Mouse (Mus musculus): ENCODE measurements around the gene Mrps17.
"Not testable (repeated sequence)": the region's sequence is repeated elsewhere in the genome, so short reads cannot be mapped to it uniquely, and the experiment has no call there.

Mrps17 gene

GRCm38 (mm10) chr5:129715326-129715861 is at the start of gene Mrps17:
Mrps17 (plus strand) TSS chr5:129715497.
- peak; percentile 95 for DNase-seq (ENCODE audit: low spot score)

GRCm38 (mm10) chr5:129666271-129666909 is 48.9 kb upstream of the Mrps17 start:
- DNase-seq (ENCODE audit: low spot score), result no peak

GRCm38 (mm10) chr5:129667851-129668250 is 47.4 kb upstream of the Mrps17 start:
- no peak for DNase-seq (ENCODE audit: low spot score)

- no peak for DNase-seq (ENCODE audit: low spot score)
Measured at GRCm38 (mm10) chr5:129669453-129670035, 45.8 kb upstream of the Mrps17 start.

- peak; percentile 66 for DNase-seq (ENCODE audit: low spot score)
Measured at GRCm38 (mm10) chr5:129670036-129670458, 45.2 kb upstream of the Mrps17 start, which contains the start of gene Zfp11. Zfp11 (minus strand) TSS chr5:129670099.

GRCm38 (mm10) chr5:129685141-129685540 is 30.2 kb upstream of the Mrps17 start:
- not testable (repeated sequence) for DNase-seq (ENCODE audit: low spot score)

GRCm38 (mm10) chr5:129687621-129688020 is 27.7 kb upstream of the Mrps17 start:
- no peak for DNase-seq (ENCODE audit: low spot score)

DNA sequence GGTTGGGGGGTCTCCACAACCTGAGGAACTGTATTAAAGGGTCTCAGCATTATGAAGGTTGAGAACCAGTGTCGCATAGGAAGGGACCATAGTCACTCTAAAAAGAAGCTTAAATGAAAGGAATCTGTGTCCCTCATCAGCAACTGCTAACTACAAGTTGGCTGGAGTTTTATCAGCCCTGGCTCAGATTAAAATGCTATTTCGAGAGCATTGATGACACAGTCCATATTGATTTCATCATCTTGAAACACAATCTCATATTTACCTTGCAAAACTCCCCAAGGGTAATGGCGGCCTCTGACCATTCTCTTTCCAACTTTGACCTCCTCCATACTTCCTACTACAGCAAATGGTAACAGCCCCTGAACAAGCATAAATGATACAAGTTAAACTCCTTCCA is 24.8 kb upstream of the Mrps17 start:
- no peak for DNase-seq (ENCODE audit: low spot score)

DNA sequence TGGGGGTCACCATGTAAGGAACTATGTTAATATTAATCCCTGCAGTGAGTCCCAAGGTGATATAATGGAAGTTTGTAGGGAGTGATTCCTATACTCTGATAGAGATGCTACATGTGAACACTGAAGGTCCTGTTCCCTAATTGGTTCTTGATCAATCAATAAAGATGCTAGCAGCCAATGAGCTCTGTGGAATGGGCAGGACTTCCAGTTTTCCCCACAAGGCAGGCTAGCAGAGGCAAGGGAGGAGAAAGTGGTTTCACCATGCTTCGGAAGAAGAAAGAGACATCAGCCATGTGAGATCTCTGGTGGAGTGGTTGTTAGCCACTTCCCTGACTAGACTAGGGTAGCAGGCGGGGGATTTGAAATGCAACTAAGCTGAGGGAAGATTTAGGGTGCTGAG is 14.8 kb upstream of the Mrps17 start:
- DNase-seq (ENCODE audit: low spot score), result no peak

DNA sequence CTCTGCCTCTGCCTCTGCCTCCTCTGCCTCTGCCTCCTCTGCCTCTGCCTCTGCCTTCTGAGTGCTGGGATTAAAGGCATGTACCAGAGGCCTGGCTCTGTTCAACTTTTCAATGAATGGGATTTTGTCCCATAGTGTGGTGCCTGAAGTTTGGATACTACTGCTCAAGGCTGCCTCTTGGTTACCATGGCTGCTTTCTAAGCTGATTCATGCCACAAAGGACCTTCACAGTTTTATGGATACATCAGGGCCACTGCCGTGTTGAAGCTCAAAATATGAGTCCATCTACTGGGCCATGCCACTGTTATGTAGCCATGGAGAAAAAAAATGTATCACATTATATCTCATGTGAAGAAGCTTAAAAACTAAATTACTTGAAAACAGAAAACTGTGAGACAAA is 13.6 kb upstream of the Mrps17 start:
- no peak for DNase-seq (ENCODE audit: low spot score)

DNA sequence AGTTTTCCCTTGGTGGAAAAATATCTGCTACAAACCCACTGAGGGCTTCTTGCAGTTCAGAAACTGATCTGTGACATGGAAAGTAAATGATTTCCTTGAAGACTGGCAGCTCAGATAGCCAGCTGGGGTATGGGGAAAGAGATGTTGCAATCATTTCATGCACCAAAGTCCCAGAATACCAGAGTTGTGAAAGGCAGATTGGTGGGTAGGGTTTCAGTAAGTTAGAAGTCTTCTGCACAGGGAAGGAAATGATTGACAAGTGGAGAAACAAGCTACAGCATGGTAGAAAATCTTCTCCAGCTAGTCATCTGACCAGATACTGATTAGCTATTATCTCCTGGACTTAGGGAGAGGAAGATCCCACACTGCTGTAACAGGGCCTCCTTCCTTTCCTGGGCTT is 11.9 kb upstream of the Mrps17 start:
- DNase-seq (ENCODE audit: low spot score), result no peak

- DNase-seq (ENCODE audit: low spot score), result no peak
Measured at GRCm38 (mm10) chr5:129708412-129708811, 6.9 kb upstream of the Mrps17 start, which contains the start of gene Sept14. Sept14 (minus strand) TSS chr5:129708512.

GRCm38 (mm10) chr5:129717016-129717415 is 1.7 kb downstream of the Mrps17 start:
- no peak for DNase-seq (ENCODE audit: low spot score)

DNA sequence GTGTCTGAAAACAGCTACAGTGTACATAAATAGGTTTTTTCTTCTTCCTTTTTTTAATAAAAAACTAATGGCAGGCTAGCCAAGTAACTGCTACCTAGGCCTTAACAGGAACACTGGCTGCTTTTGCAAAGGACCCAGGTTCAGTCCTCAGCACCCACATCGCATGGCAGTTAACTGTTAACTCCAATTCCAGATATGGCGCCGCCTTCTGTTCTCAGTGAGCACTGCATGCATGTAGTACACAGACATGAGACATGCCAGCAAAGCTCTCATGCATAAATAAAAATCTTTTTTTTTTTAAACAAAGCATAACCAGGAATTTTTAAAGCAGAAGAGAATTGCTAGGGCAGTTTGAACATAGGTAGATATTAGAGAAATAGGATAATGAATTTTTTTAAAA is 4.9 kb downstream of the Mrps17 start:
- no peak for DNase-seq (ENCODE audit: low spot score)

DNA sequence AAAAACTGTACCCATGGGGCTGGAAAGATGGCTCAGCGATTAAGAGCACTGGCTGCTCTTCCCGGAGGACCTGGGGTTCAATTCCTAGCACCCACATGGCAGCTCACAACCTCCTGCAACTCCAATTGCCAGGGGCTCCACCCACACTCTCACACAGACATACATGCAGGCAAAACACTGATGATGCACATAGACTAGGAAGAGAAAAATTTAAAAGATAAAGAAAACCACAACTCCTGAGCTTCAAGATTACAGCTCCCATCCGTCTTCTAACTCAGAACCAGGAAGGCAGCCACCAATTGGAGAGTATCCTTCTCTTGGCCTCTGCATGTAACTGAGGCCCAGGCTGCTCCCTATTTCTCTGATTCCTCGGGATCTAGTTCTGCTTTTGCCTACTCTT is 9.0 kb downstream of the Mrps17 start:
- DNase-seq (ENCODE audit: low spot score), result no peak

GRCm38 (mm10) chr5:129724834-129725773 is 9.8 kb downstream of the Mrps17 start, which contains the start of gene Nipsnap2:
Nipsnap2 (plus strand) TSS chr5:129725063.
- DNase-seq (ENCODE audit: low spot score), result peak; percentile 88

GRCm38 (mm10) chr5:129725774-129726392 is 10.6 kb downstream of the Mrps17 start:
- DNase-seq (ENCODE audit: low spot score), result no peak

DNA sequence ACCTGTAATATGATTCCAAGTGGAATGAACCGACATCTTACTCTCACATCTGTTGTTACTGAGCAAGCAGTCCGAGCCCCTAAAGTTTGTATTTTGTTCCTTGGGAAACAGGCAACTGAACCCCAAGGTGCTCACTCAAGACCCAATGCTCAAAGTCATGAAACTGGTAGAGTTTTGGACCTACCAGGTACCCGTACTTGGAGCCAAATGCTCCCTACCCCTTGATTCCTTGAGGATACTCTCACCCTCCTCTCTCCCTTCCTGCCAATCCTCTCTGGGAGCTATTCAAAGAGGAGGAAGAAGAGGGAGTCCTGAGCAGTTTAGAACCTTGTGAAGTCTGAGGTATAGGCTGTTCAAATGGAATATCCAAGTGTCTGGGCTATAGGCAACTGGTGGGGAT is 11.5 kb downstream of the Mrps17 start:
- no peak for DNase-seq (ENCODE audit: low spot score)

DNA sequence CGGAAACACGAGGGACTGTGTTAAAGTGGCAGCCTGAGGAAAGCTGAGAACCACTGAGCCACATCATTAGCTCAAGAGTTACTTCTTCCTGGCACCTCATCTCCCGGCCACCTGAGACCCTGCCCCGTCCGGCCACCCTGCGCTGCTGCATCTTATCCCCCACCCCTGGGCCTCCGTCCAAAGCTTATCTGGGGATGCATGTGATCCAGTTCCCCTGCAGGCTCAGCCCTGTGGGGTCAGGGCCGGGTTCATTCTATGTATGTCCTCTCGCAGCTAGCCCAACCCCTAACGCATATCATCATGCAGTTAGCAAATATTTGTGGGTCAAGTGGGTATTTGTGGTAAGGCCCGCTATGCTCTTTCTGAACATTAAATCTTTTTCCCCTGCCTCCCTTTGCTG is 14.0 kb downstream of the Mrps17 start:
- no peak for DNase-seq (ENCODE audit: low spot score)

DNA sequence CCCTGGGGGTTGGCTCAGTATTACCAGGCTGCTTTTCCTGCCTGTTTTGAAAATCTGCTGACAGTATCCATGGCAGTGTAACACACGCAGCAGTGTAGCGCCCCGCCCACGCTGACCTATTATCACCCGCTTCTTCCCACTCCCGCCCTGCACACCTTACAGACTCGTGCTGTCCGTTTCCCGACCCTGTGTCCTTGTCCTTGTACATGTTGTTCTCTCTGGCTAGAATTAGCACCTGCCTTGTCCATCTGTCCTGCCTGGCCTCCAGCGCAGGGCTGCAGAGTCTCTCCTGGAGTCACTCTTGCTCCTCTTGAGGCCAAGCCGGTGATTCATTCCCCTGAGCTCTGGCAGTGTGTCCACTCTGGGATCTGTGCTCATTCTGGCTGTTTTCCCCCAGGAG is 15.0 kb downstream of the Mrps17 start:
- DNase-seq (ENCODE audit: low spot score), result peak; percentile 7

- DNase-seq (ENCODE audit: low spot score), result no peak
Measured at GRCm38 (mm10) chr5:129731021-129731420, 15.7 kb downstream of the Mrps17 start.

DNA sequence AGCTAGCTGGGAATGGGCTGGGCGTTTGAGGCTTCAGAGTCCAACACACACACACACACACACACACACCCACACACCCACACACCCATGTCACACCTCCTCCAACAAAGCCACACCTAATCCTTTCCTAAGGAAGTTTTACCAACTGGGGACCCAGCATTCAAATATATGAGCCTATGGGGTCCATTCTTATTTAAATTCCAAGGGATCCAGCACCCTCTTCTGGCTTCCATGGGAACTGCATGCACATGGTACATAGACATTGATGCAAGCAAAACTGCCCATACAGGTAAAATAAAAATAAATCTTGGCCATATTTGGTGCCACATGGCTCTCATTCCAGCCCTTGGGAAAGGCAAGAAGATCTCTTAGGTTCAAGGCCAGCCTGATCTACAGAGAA is 25.7 kb downstream of the Mrps17 start:
- DNase-seq (ENCODE audit: low spot score), result peak; percentile 13

All from lung, postnatal 25 days (tissue).